13 mouse cellular contexts compared by ENCODE assay signal in the genomic region with DNA sequence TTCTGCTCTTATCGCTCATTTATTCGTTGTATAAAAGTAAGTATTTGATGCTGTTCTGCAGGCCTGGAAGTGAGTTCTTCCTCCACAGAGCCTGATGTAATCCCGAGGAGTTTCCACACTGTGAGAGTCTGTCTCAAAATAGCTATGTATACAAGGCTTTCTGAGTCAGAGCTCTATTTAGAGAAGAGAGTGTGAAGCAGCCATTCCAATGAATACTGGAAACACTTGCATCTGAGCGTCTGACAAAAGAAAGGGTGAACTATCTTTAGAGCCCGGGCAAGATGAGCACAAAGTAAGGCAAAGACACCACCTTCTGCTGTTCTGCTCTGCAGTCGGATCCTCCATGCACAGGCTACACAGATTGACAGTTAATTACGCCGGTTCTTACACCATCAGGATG.
A peak's percentile ranks its signal among the peaks of the same experiment; 100 is the strongest.
DNase-seq lines count a peak whose midpoint lies in the region; ATAC-seq lines count a peak whose summit lies in the region.
"Had no signal": no experiment of that assay in that cellular context is flagged by ENCODE, and none has a peak within 500 bp of the region (broad histone marks: within the 10 kb centered on the region; RNA-seq: fewer than 3 reads in every experiment).

No protein-coding gene starts in this region.

- DNase-seq in heart, adult 9 months (ENCODE audit: low spot score in 2 of 2): peak; percentile 10 to 11
- DNase-seq in heart, postnatal 4 days: no peak
- peak; percentile 31 to 60 for DNase-seq in right cerebral cortex, postnatal 10 days (ENCODE audit: low spot score in 2 of 2)
- DNase-seq in cerebellum, adult 11 months: no peak
- DNase-seq: kidney, adult 9 months; thymus, adult 18-20 months had no signal

- H3K4me1 ChIP-seq in heart, embryonic 11.5 days (ENCODE audit: control insufficient read depth, insufficient read depth, low read length): no peaks in the 10 kb centered on the region
- H3K4me1 ChIP-seq in heart, embryonic 16.5 days (ENCODE audit: control insufficient read depth, insufficient read depth, low read length): 0 out of 2 replicates have a peak, but pooled peaks cover 2% of the 10 kb centered on the region
- H3K4me1 ChIP-seq: limb, embryonic 12.5 days; liver, embryonic 15.5 days had no signal

- no peaks in the 10 kb centered on the region for H3K36me3 ChIP-seq in heart, embryonic 11.5 days (ENCODE audit: control insufficient read depth, insufficient read depth, low read length)
- no peaks in the 10 kb centered on the region for H3K36me3 ChIP-seq in heart, embryonic 16.5 days (ENCODE audit: control insufficient read depth, insufficient read depth)
- H3K36me3 ChIP-seq: limb, embryonic 12.5 days; liver, embryonic 15.5 days; midbrain, embryonic 13.5 days had no signal

- H3K4me3 ChIP-seq in heart, embryonic 11.5 days (ENCODE audit: low read depth, low read length): no peak overlapping the region
- no peak overlapping the region for H3K4me3 ChIP-seq in heart, embryonic 16.5 days (ENCODE audit: low read length)
- H3K4me3 ChIP-seq: limb, embryonic 12.5 days; liver, embryonic 15.5 days; midbrain, embryonic 13.5 days had no signal

- no peak overlapping the region for H3K4me2 ChIP-seq in heart, embryonic 11.5 days
- H3K4me2 ChIP-seq in heart, embryonic 16.5 days (ENCODE audit: low read depth, low read length): no peak overlapping the region
- H3K4me2 ChIP-seq: limb, embryonic 12.5 days; liver, embryonic 15.5 days; midbrain, embryonic 13.5 days had no signal

- no peaks in the 10 kb centered on the region for H3K9me3 ChIP-seq in heart, embryonic 11.5 days (replicated peaks; ENCODE audit: control insufficient read depth, low read length)
- H3K9me3 ChIP-seq in heart, embryonic 16.5 days (replicated peaks; ENCODE audit: control insufficient read depth, low read length): no peaks in the 10 kb centered on the region
- H3K9me3 ChIP-seq: limb, embryonic 12.5 days; liver, embryonic 15.5 days; midbrain, embryonic 13.5 days had no signal

- peak overlapping the region; percentile 67 for H3K27ac ChIP-seq in heart, embryonic 11.5 days (ENCODE audit: low read depth, low read length)
- peak overlapping the region; percentile 35; the same call in 1 of the 2 replicates for H3K27ac ChIP-seq in heart, embryonic 16.5 days (ENCODE audit: low read length)
- H3K27ac ChIP-seq: limb, embryonic 12.5 days; liver, embryonic 15.5 days; midbrain, embryonic 13.5 days had no signal

- H3K9ac ChIP-seq in heart, embryonic 11.5 days (ENCODE audit: low read depth, low read length): no peak overlapping the region
- H3K9ac ChIP-seq in heart, embryonic 16.5 days (ENCODE audit: low read length): no peak overlapping the region
- H3K9ac ChIP-seq: limb, embryonic 12.5 days; liver, embryonic 15.5 days; midbrain, embryonic 13.5 days had no signal

- H3K27me3 ChIP-seq in heart, embryonic 11.5 days (ENCODE audit: control insufficient read depth, insufficient read depth, low read length): no peaks in the 10 kb centered on the region
- no peaks in the 10 kb centered on the region for H3K27me3 ChIP-seq in heart, embryonic 16.5 days (ENCODE audit: control insufficient read depth, insufficient read depth, low read length)
- H3K27me3 ChIP-seq: limb, embryonic 12.5 days; liver, embryonic 15.5 days; midbrain, embryonic 13.5 days had no signal

- 63% methylated on average over 8 of the region's 8 CpGs for WGBS in heart, embryonic 11.5 days (ENCODE audit: insufficient replicate concordance)
- WGBS in heart, embryonic 16.5 days: 58% methylated on average over 8 of the region's 8 CpGs

- no peak for ATAC-seq in heart, embryonic 11.5 days (replicated peaks; ENCODE audit: insufficient number of reproducible peaks, low FRiP score, low TSS enrichment)
- peak; percentile 52; the same call in 1 of the 2 replicates for ATAC-seq in heart, embryonic 16.5 days (replicated peaks; ENCODE audit: extremely low read depth, insufficient read depth, low FRiP score)
- ATAC-seq in erythroid progenitor cell, adult 5-6 weeks (replicated peaks; ENCODE audit: low FRiP score, poor library complexity, severe bottlenecking): no peak
- ATAC-seq: forebrain, embryonic 16.5 days; midbrain, embryonic 13.5 days had no signal

Comparison
In these comparisons a context has a peak if more than half of its experiments do, and no peak if none do; other contexts are left out.
1. DNase-seq: peak in heart, adult 9 months (2 of 2) and right cerebral cortex, postnatal 10 days (2 of 2); none in heart, postnatal 4 days (single experiment) and cerebellum, adult 11 months (single experiment).